Mouse (Mus musculus): Measurements from ENCODE around the gene Msh5. TPM values are rescaled to one million over a fixed set of nuclear protein-coding genes. Genes with fewer than 3 reads are reported as not detected.
A peak's percentile ranks its signal among the peaks of the same experiment; 100 is the strongest.

The Msh5 gene
- polyA plus RNA-seq, 1 experiment from 2014 or later, result 3.1 TPM

DNA sequence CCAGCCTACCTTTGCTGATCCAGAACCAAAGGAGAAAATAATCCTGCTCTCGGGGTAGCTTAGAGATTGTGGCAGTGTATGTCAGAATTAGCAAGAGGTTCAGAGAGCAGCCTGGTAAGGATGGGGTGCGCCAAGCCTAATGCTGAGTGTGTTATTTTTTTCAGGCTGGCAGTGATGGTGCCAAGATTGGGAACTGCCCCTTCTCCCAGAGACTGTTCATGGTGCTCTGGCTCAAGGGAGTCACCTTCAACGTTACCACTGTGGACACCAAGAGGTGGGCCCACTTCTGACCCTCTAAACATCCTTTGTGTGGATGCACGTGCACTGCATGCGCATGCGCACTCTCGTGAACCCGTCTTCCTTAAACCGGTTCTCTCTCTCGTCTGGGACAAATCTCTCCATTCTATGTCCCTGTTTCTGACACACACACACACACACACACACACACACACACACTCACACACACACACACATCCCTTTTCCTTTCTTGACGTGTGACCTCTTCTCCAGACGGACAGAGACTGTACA, 5.8 kb upstream of the Msh5 start:
- Histone ChIP-seq H3K4me1 (replicated peaks) (peaks cover 44% of the 10 kb centered on the region), H3K27ac (replicated peaks) (peak overlapping the region; percentile 95), H3K27me3 (no peaks in the 10 kb centered on the region), H3K9ac (peak overlapping the region; percentile 78), H3K9me3 (no peaks in the 10 kb centered on the region), H3K4me2 (peak overlapping the region; percentile 64), H3K36me3 (peaks cover 23% of the 10 kb centered on the region), H3K4me3 (peak overlapping the region; percentile 45)
- no peak for ATAC-seq (ENCODE audit: low read depth)
- 86% methylated on average over 12 of the region's 12 CpGs for WGBS

DNA sequence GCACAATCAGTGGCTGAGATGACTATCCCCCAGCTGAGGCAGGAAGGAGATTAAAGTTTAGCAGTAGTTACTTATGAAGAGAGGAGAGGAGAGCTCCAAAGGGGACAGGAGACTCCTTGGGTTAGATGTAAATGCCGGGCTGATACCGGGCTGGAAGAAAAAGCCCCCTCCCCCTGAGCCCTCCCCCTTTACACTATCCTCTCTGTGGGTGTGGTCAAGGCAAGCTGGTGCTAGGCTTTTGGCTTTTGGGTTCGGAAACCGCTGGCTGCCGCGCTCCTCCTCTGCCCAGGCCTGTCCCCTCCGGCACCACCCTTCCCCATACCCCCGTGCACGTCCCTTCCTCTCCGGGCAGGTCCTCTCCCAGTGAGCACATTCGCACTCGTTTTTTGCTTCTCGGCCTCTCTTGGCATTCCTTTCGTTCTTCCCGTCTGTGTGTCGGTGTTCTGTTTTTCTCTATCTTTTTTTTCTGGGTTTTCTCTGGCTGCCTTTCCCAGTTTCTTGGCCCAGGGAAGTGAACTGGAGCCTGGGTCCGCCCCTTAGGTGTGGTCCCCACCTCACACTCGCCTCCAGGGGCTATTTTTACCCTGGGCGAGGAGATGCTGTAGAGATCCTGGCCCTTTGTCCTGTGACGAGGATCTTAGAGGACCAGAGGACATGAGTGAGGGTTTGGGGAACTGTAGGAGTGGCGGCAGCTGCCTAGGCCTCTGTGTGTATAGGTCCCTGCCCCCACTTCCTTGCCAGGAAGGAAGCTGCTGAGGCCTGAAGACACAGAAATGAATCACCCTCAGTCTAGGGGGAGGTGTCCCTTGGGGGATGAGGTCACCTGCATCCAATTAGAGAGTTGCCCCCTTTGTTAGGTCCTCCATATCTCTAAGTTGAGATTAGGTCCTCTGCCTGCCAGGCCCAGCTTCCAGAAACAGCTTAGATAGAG, 4.9 kb upstream of the Msh5 start:
- peaks cover 23% of the 10 kb centered on the region for H3K36me3 ChIP-seq
- peak overlapping the region; percentile 64 for H3K4me2 ChIP-seq
- peaks cover 49% of the 10 kb centered on the region for H3K4me1 ChIP-seq (replicated peaks)
- ATAC-seq (ENCODE audit: low read depth), result peak; percentile 57
- H3K9me3 ChIP-seq, result no peaks in the 10 kb centered on the region
- WGBS, result 2% methylated on average over 21 of the region's 21 CpGs
- H3K27me3 ChIP-seq, result no peaks in the 10 kb centered on the region
- H3K4me3 ChIP-seq, result peak overlapping the region; percentile 45
- H3K9ac ChIP-seq, result peak overlapping the region; percentile 78
- H3K27ac ChIP-seq (replicated peaks), result peak overlapping the region; percentile 95

DNA sequence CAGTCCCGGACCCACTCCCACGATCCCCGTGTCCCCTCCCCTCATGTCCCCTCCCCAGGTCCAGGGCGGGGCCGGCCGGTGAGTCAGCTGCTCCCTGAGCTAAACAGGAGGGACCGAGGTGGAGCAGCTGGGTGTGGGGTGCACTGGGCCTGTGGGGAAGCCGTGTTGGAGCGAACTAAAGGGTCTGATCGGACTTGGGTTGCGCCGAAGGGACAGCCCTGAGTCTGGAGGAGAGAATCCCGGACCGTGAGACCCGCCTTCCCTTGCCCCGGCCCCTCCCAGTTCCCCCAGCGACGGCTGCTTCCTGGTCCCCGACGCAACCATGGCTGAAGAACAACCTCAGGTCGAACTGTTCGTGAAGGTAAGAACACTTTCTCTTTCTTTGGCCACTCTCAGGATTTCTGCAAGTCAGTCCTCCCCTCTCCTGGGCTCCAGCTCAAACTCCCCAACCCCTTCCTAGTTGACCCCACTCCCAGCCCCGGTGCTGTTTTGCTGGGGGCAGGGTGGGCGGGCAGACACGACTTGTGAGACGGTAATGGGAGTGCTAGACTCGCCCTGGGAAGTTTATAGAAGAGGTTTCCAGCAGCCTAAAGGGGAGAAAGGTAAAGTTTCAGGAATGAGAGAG, 3.7 kb upstream of the Msh5 start:
- peaks cover 13% of the 10 kb centered on the region for H3K36me3 ChIP-seq
- peak overlapping the region; percentile 64 for H3K4me2 ChIP-seq
- whole genome bisulfite sequencing, result 1% methylated on average over 27 of the region's 27 CpGs
- ATAC-seq (ENCODE audit: low read depth), result peak; percentile 15; the same call in 1 of the 2 replicates
- peak overlapping the region; percentile 95 for H3K27ac ChIP-seq (replicated peaks)
- no peaks in the 10 kb centered on the region for H3K27me3 ChIP-seq
- no peaks in the 10 kb centered on the region for H3K9me3 ChIP-seq
- H3K9ac ChIP-seq, result peak overlapping the region; percentile 78
- peaks cover 58% of the 10 kb centered on the region for H3K4me1 ChIP-seq (replicated peaks)
- H3K4me3 ChIP-seq, result peak overlapping the region; percentile 45

DNA sequence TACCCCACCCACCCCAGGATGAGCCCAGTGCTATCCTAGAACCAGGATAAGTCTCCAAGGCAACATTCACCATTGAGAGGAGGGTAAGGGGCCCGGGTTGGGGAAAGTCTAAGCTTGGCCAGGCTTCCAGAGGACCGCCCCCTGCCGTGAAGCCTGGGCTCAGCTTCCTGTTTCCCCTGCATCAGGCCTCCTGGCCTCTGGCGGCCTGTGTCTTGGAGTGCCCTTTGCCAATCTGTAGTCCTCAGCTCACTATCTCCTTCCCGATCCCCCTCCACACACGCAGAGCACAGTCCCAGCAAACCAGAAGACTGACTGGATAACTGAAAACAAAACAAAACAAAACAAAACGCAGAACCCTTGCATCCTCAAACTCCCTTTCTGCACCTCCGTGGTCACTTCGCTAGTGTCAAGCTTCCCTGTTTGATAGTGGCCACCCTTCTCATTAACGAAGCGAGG, 3.0 kb upstream of the Msh5 start, which contains the start of gene Clic1:
TSS of gene Clic1 (plus strand) at position 406 of the 456 bp plus-strand sequence.
- H3K9ac ChIP-seq, result peak within 1 kb of the TSS; percentile 78
- H3K27me3 ChIP-seq, result no peaks in the 10 kb centered on the region
- H3K27ac ChIP-seq (replicated peaks), result peak within 1 kb of the TSS; percentile 95
- peaks cover 58% of the 10 kb centered on the region for H3K4me1 ChIP-seq (replicated peaks)
- no peak for ATAC-seq (ENCODE audit: low read depth)
- no peaks in the 10 kb centered on the region for H3K9me3 ChIP-seq
- peak within 1 kb of the TSS; percentile 45 for H3K4me3 ChIP-seq
- H3K36me3 ChIP-seq, result peaks cover 13% of the 10 kb centered on the region
- H3K4me2 ChIP-seq, result peak within 1 kb of the TSS; percentile 64
- WGBS, result 7% methylated on average over 11 of the region's 11 CpGs

DNA sequence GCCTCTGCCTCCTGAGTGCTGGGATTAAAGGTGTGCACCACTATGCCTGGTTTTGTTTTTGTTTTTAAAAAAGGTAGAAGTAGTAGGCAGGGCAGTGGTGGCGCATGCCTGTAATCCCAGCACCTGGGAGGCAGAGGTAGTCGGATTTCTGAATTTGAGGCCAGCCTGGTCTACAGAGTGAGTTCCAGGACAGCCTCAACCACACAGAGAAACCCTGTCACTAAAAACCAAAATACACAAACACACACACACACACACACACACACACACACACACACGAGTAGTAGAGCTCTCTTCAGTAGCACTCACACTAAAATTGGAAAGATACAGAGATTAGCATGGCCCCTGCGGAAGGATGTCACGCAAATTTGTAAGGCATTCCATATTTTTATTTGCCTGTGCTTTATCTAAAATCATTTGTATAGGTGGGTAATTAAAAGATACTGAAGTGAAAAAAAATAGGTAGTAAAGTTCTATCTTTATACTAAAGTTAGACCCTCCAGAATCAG, 2.4 kb upstream of the Msh5 start:
- H3K27ac ChIP-seq (replicated peaks), result peak overlapping the region; percentile 95; the same call in 1 of the 2 replicates
- WGBS, result 79% methylated on average over 5 of the region's 5 CpGs
- H3K4me1 ChIP-seq (replicated peaks), result peaks cover 58% of the 10 kb centered on the region
- peak overlapping the region; percentile 64 for H3K4me2 ChIP-seq
- H3K36me3 ChIP-seq, result peaks cover 9% of the 10 kb centered on the region
- no peaks in the 10 kb centered on the region for H3K27me3 ChIP-seq
- H3K4me3 ChIP-seq, result no peak overlapping the region
- H3K9me3 ChIP-seq, result no peaks in the 10 kb centered on the region
- ATAC-seq (ENCODE audit: low read depth), result no peak
- H3K9ac ChIP-seq, result no peak overlapping the region

DNA sequence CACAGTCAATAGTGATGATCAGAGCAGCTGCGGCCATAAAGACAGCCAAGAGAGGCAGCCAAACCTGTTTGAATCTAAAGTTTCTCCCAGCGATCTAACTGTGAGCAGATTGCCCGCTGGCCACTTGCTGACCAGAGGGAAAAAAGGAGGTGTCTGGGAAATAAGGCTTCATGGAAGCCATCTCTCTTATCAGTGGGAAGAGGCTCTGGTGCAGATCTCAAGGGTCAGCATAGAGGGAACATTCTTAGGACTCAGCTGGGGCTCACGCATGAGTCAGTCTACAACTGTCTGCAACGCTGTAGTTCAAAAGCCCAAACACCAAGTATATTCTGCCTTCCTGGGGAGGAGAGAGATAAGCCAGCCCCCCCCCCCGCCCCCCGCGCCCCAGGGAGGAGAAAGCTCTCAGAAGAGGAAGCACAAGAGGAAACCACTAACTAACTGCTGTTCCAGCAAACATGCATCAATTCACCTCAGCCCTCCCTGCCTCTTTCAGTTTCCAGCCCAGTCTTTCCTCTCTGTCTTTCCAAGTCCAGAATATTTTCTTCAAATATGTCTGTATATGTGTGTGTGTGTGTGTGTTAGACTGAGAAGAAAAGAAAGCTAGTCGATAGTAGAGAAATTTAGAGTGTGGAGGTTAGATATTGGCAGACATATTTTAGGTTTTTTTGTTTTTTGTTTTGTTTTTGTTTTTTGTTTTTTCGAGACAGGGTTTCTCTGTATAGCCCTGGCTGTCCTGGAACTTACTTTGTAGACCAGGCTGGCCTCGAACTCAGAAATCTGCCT, 1.8 kb upstream of the Msh5 start:
- no peaks in the 10 kb centered on the region for H3K27me3 ChIP-seq
- no peak overlapping the region for H3K9ac ChIP-seq
- peak overlapping the region; percentile 6; the same call in 1 of the 2 replicates for H3K4me2 ChIP-seq
- H3K4me3 ChIP-seq, result no peak overlapping the region
- WGBS, result 35% methylated on average over 11 of the region's 11 CpGs
- no peak for ATAC-seq (ENCODE audit: low read depth)
- peaks cover 58% of the 10 kb centered on the region for H3K4me1 ChIP-seq (replicated peaks)
- H3K27ac ChIP-seq (replicated peaks), result peak overlapping the region; percentile 42; the same call in 1 of the 2 replicates
- H3K9me3 ChIP-seq, result no peaks in the 10 kb centered on the region
- peaks cover 4% of the 10 kb centered on the region; the same call in 1 of the 2 replicates for H3K36me3 ChIP-seq

DNA sequence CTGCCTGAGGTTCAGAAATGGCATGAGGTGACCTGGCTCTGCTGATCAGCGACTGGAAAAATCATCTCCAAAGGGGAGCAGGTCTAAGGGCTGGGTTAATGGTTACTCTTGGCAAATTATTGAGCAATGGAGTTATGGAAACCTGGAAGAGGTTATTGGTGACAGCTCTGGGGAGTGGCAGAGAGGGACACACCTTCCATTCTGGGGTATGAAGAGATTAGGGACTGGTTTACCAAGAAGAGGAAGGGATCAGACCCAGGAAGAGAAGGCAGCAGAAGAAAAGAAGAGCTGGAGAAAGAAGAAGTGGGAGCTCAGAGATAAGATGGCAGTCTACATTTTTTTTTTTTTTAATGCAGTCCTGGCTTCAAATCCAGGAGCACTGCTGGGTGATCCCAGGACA, 1.1 kb upstream of the Msh5 start:
- Histone ChIP-seq H3K9ac (no peak overlapping the region), H3K27me3 (no peaks in the 10 kb centered on the region), H3K4me1 (replicated peaks) (peaks cover 54% of the 10 kb centered on the region), H3K27ac (replicated peaks) (peak overlapping the region; percentile 42), H3K4me3 (no peak overlapping the region), H3K4me2 (peak overlapping the region; percentile 6; the same call in 1 of the 2 replicates), H3K9me3 (no peaks in the 10 kb centered on the region), H3K36me3 (0 out of 2 replicates have a peak, but pooled peaks cover under 1% of the 10 kb centered on the region)
- WGBS, result 66% methylated on average over 1 of the region's 1 CpGs
- no peak for ATAC-seq (ENCODE audit: low read depth)

DNA sequence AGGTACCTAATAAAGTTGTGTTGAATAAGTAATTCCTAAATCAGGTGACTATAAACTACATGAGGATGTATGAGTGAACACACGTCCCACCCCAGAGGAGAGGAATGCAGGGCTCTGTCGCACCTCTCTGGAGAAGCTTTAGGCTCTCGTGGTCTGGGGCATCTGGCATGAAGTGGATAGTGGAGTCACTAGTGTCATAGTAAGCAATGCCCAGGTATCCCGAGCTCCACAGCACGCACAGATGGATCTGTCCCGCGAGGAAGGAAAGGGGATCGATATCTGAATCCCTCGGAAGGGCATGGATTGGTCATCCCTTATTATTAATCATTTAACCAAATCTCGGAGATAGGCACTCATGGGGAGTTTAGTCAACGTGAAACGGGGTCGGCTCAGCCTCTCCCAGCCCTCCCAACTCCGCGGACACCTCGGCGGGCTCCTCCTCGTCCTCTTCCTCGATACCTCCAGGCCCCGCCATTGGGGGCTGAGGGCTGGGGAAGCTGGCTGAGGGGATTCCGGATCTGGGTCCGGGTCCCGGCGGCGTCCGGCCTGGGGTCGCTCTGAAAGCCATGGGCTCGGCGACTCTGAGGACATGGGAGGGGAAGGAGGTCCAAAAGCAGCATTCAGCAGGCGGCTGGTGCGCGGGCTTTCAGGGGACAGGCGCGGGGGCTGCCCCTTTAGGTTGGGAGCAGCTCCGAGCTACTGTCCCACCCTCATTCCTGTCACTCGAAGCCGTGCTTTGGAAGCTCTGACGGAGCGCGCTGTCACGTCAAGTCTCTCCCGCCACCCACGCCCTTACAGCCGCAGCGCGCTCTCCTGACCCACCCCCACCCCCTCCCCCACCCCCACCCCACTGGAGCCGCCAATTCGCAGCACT, 501 bp downstream of the Msh5 start:
- peak overlapping the region; percentile 76 for H3K27ac ChIP-seq (replicated peaks)
- H3K4me3 ChIP-seq, result peak overlapping the region; percentile 58
- H3K9me3 ChIP-seq, result no peaks in the 10 kb centered on the region
- H3K27me3 ChIP-seq, result no peaks in the 10 kb centered on the region
- 7% methylated on average over 33 of the region's 48 CpGs for WGBS
- peak; percentile 74 for ATAC-seq (ENCODE audit: low read depth)
- H3K9ac ChIP-seq, result peak overlapping the region; percentile 83
- peak overlapping the region; percentile 99 for H3K4me2 ChIP-seq
- H3K4me1 ChIP-seq (replicated peaks), result peaks cover 38% of the 10 kb centered on the region
- H3K36me3 ChIP-seq, result no peaks in the 10 kb centered on the region

DNA sequence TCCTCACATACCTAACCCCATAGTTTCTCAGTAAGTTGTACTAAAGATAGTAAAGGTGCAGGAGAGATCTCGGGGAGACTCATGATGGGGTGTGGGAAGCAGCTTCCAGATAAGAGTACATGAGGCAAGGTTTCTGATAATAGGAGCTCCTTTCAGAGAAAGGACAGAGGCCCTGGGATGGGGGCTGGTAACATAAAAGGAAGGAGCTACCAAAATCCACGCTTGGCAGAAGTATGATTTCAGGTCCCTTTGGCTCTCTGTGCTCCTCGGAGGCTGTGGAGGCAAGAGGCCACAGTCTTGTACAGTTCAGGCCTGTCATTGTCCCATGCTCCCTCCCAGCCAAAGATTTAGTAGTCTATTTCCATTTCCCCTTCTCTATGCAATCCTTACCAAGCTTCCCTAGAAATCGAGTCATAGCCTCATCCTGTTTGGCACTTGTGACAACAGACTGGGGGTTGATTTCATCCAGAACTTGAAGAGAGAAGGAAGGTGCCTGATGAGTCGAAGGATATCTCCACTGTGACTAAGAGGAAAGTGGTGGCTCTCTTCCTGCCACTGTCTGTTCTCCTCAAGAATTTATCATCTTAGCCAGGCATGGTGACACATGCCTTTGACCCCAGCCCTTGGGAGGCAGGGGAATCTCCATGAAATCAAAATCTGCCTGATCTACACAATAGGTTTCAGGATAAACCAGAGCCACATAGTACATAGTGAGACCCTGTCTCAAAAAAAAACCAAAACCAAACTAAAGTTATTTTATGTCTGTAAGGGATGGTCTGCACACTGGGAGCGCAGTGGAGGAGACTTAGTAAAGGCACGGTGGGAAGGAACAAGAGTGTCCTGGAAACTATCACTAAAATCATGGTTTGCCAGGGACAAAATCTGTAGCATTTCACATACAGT, 1.4 kb downstream of the Msh5 start:
- H3K36me3 ChIP-seq, result no peaks in the 10 kb centered on the region
- no peak overlapping the region for H3K27ac ChIP-seq (replicated peaks)
- peak overlapping the region; percentile 83; the same call in 1 of the 2 replicates for H3K9ac ChIP-seq
- no peaks in the 10 kb centered on the region for H3K27me3 ChIP-seq
- peak overlapping the region; percentile 58 for H3K4me3 ChIP-seq
- H3K4me2 ChIP-seq, result peak overlapping the region; percentile 99
- ATAC-seq (ENCODE audit: low read depth), result no peak
- WGBS, result 80% methylated on average over 7 of the region's 7 CpGs
- H3K9me3 ChIP-seq, result no peaks in the 10 kb centered on the region
- peaks cover 31% of the 10 kb centered on the region for H3K4me1 ChIP-seq (replicated peaks)

DNA sequence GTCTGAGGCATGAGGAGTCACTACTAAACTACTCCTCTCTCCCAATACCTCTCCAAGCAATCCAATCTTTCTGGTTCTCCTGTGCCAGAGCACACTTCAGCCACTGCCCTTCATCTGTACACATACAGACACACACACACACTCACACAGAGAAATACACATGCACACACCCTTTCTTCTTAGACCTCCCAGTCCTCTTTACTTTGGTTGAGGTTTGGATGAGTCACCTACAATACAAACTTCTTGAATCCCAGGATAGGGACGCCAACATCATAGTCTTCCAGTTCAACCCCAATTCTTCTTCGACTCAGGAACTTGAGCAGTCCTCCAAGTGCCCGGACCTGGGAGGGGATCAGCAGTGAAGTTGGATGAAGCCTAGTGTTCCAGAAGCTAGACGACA, 2.8 kb downstream of the Msh5 start:
- 86% methylated on average over 4 of the region's 4 CpGs for WGBS
- Histone ChIP-seq H3K9ac (no peak overlapping the region), H3K4me3 (no peak overlapping the region), H3K27ac (replicated peaks) (no peak overlapping the region), H3K9me3 (no peaks in the 10 kb centered on the region), H3K4me2 (no peak overlapping the region), H3K36me3 (no peaks in the 10 kb centered on the region), H3K27me3 (no peaks in the 10 kb centered on the region), H3K4me1 (replicated peaks) (peaks cover 21% of the 10 kb centered on the region)
- no peak for ATAC-seq (ENCODE audit: low read depth)

Measured in neural tube, embryonic 13.5 days (tissue).